Mouse (Mus musculus) brain, embryonic 14.5 days (tissue): ENCODE data around the gene Lrrc19.

Experiments used
- CTCF ChIP-seq: fragments of 200-500 bp; IDR thresholded peaks from 2 replicates; pipeline ENCODE4 v1.5.1; 2012; ENCODE audit warnings: inconsistent platforms, mild to moderate bottlenecking, moderate library complexity, borderline replicate concordance; ENCODE audit not compliant: insufficient read depth, insufficient read length; ENCODE audit errors: extremely low read depth
- POLR2A ChIP-seq: fragments of 200-500 bp; IDR thresholded peaks from 2 replicates; pipeline ENCODE4 v1.6.1; 2012; ENCODE audit warnings: mild to moderate bottlenecking, inconsistent platforms, borderline replicate concordance; ENCODE audit not compliant: poor library complexity, insufficient read depth, insufficient read length, severe bottlenecking; ENCODE audit errors: extremely low read depth

GRCm38 (mm10) chr4:94603031-94603629 lies 46.8 kb downstream of the Lrrc19 start, which contains the start of gene Plaa:
- TF ChIP-seq CTCF (no peak), POLR2A (peak; percentile 89)
